ENCODE assay signal across 28 mouse cellular contexts in genomic region chr11:98024516-98024915, GRCm38 (mm10). TPM values are rescaled to one million over a fixed set of nuclear protein-coding genes. Genes with fewer than 3 reads are reported as not detected.
"Had no signal": no experiment of that assay in that cellular context is flagged by ENCODE, and none has a peak within 500 bp of the region (broad histone marks: within the 10 kb centered on the region; RNA-seq: fewer than 3 reads in every experiment).

No protein-coding gene starts in this region.

- ATAC-seq: hindbrain, postnatal 0 days; intestine, embryonic 16.5 days; liver, embryonic 12.5 days had no signal

- DNase-seq: gastrocnemius, postnatal 14 days; gastrocnemius, postnatal 36 days; heart, adult 11 months; heart, adult 2 months; heart, postnatal 14 days; heart, postnatal 36 days; kidney, adult 11 months; kidney, adult 2 months; kidney, adult 9 months; kidney, postnatal 14 days; kidney, postnatal 36 days; layer of hippocampus, adult 9-11 months; layer of hippocampus, postnatal 36 days; left cerebral cortex, postnatal 4 days had no signal

- H3K9me3 ChIP-seq: heart, embryonic 13.5 days; heart, embryonic 15.5 days; hindbrain, embryonic 13.5 days; hindbrain, embryonic 15.5 days; kidney, embryonic 15.5 days; limb, embryonic 13.5 days; limb, embryonic 15.5 days; liver, embryonic 12.5 days had no signal

- H3K27me3 ChIP-seq: heart, embryonic 15.5 days; hindbrain, embryonic 13.5 days; hindbrain, embryonic 15.5 days; kidney, embryonic 15.5 days; limb, embryonic 13.5 days; limb, embryonic 15.5 days had no signal

- H3K4me2 ChIP-seq: heart, embryonic 11.5 days; heart, embryonic 13.5 days; heart, embryonic 15.5 days; hindbrain, embryonic 13.5 days; hindbrain, embryonic 15.5 days; kidney, embryonic 15.5 days; limb, embryonic 13.5 days; limb, embryonic 15.5 days; liver, embryonic 12.5 days had no signal

- H3K4me3 ChIP-seq: heart, adult 2 months; heart, embryonic 13.5 days; heart, embryonic 15.5 days; hindbrain, embryonic 13.5 days; hindbrain, embryonic 15.5 days; kidney, embryonic 15.5 days; limb, embryonic 13.5 days; limb, embryonic 15.5 days; liver, embryonic 12.5 days had no signal

- H3K9ac ChIP-seq: heart, embryonic 13.5 days; heart, embryonic 15.5 days; hindbrain, embryonic 13.5 days; hindbrain, embryonic 15.5 days; kidney, embryonic 15.5 days; limb, embryonic 13.5 days; limb, embryonic 15.5 days; liver, embryonic 12.5 days; liver, embryonic 14.5 days had no signal

- H3K27ac ChIP-seq: heart, adult 2 months; heart, embryonic 13.5 days; heart, embryonic 15.5 days; hindbrain, embryonic 13.5 days; hindbrain, embryonic 15.5 days; hindbrain, postnatal 0 days; kidney, postnatal 0 days; limb, embryonic 13.5 days; limb, embryonic 15.5 days; liver, embryonic 12.5 days; liver, embryonic 14.5 days had no signal

RNA-seq across cellular contexts. Expression of gene Stac2, which starts 28.7 kb away (rescaled TPM):
- polyA plus RNA-seq: liver, adult 2 months; liver, embryonic 14.5 days had no signal

RNA-seq across cellular contexts. Expression of gene Plxdc1, which starts 38.3 kb away (rescaled TPM):
- polyA plus RNA-seq: heart, embryonic 11.5 days had no signal
